Mouse (Mus musculus) adrenal gland, postnatal 4 days (tissue): ENCODE data around the gene Tbx6. TPM values are rescaled to one million over a fixed set of nuclear protein-coding genes. Genes with fewer than 3 reads are reported as not detected.
A peak's percentile ranks its signal among the peaks of the same experiment; 100 is the strongest.
"Not testable (repeated sequence)": the region's sequence is repeated elsewhere in the genome, so short reads cannot be mapped to it uniquely, and the experiment has no call there.

Source experiments
- DNase-seq, 2 experiments: peaks; one replicate each; pipeline ENCODE4 v3.0.0; 2021 to 2022; ENCODE audit warnings: low spot score in 2 of 2, mixed read lengths in 2 of 2
- total RNA-seq, 2 experiments: library from RNA; stranded (reverse); gene quantifications; 2 replicates each; pipeline ENCODE4 v1.2.3; 2021

Gene Tbx6
- total RNA-seq, 2 experiments from 2014 or later: 0.65 to 0.90 TPM

GRCm38 (mm10) chr7:126766201-126766600 lies 15.1 kb upstream of the Tbx6 start, which contains the start of gene Gdpd3:
TSS of gene Gdpd3 (plus strand) at chr7:126766334.
- no peak for DNase-seq

- no peak for DNase-seq
Observed at GRCm38 (mm10) chr7:126767001-126767400, 14.3 kb upstream of the Tbx6 start.

GRCm38 (mm10) chr7:126770784-126771183 lies 10.5 kb upstream of the Tbx6 start:
- no peak for DNase-seq

- DNase-seq: no peak
Observed at GRCm38 (mm10) chr7:126773351-126773750, 7.9 kb upstream of the Tbx6 start.

GRCm38 (mm10) chr7:126774463-126774862 lies 6.8 kb upstream of the Tbx6 start:
- DNase-seq: no peak

GRCm38 (mm10) chr7:126775185-126775977 lies 5.9 kb upstream of the Tbx6 start:
- no peak for DNase-seq

DNA sequence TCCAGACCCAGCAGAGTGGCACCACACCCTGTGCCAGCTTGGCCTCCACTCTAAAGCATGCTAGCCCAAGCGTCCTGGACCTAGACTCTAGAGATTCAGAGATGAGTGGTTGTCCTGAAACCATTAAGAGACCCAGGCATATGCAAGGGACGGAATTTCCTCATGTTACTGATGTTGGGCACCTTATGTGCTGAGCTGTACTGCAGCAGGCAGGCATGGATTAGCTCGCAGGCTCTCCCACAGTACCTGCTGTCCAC lies 5.4 kb upstream of the Tbx6 start:
- DNase-seq: no peak

DNA sequence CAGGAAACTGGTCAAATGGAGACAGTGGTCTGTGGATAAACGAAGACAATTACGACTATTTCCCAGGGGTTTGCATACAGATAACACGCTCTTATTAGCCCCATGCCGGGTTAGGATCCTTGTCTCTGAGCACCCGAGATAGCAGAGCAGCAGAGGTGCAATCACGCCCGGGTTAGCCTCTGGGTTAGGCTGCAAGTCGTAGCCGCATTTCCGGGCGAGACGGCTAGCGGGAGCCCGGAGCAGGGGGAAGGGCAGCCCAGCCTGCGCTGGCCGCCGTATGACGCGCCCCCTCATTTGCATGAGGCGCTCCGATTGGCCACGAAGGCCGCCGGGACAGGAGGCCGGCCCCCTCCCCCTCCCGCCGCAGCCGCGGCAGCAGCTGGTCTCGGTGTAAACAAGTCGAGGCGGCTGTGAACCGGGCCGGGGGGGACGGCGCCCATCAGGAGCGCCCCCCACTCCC lies 4.7 kb upstream of the Tbx6 start, which contains the start of gene Ypel3:
TSS of gene Ypel3 (plus strand) at position 358 of the 460 bp plus-strand sequence.
- peak; percentile 89 to 90 for DNase-seq

DNA sequence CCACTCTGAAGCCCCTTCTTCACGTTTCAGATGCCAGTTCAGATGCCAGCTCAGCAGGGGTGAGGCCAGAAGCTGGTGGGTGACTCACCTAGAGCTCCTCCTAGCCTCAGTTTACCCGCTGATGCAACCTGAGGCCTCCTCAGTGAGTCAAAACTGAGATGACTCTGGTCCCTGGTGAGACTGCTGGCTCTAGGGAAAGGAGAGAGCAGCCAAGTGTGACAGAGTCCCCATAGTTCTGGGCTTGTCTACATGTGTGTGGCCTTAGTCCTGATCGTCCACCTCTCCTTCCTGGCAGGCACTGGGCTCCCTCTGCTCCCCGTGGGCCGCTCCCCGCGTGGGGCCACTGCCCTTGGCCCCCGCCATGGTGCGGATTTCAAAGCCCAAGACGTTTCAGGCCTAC lies 3.8 kb upstream of the Tbx6 start:
- no peak for DNase-seq

DNA sequence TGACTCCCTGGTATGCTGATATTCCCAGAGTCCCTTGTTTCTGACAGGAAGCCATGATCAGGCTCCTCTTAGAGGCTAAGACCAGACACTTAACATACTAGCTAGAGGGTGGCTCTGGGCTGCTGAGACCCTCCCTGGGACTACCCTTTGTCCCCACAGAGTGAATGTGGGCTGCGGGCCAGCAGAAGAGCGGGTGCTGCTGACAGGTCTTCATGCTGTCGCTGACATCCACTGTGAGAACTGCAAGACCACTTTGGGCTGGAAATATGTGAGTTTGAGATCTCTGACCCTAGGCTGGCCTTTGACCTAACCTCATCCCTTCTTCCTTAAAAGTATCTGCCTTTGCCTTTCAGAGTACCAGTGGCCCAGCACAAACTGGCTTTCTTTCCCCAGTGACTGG lies 3.1 kb upstream of the Tbx6 start:
- DNase-seq: no peak

DNA sequence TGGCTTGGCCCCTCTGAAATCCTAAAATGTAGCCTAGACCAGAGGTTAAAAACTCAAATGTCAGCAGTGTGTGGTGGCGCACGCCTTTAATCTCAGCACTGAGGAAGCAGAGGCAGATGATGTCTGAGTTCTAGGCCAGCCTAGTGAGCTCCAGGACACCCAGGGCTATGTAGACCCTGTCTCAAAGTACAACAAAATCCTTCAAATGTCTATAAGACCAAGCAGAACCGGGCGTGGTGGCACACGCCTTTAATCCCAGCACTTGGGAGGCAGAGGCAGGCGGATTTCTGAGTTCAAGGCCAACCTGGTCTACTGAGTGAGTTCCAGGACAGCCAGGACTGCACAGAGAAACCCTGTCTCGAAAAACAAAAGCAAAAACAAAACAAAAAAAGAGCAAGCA lies 2.2 kb upstream of the Tbx6 start:
- not testable (repeated sequence) for DNase-seq

- peak; percentile 74 to 76 for DNase-seq
Observed at GRCm38 (mm10) chr7:126779983-126780970, 1.0 kb upstream of the Tbx6 start.

GRCm38 (mm10) chr7:126781661-126782370 lies 533 bp downstream of the Tbx6 start:
- DNase-seq: no peak

DNA sequence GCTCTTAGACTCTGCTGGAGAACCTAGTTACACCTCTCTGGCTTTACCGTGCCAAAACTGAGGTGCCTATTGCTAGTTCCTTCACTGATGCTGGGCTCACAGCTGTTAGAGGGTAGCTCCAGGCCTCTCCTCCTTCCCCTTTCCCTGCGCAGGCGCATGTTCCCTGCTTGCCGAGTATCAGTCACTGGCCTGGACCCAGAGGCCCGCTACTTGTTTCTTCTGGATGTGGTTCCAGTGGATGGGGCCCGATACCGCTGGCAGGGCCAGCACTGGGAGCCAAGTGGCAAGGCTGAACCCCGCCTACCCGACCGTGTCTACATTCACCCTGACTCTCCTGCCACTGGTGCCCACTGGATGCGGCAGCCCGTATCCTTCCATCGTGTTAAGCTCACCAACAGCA lies 1.4 kb downstream of the Tbx6 start:
- no peak for DNase-seq

DNA sequence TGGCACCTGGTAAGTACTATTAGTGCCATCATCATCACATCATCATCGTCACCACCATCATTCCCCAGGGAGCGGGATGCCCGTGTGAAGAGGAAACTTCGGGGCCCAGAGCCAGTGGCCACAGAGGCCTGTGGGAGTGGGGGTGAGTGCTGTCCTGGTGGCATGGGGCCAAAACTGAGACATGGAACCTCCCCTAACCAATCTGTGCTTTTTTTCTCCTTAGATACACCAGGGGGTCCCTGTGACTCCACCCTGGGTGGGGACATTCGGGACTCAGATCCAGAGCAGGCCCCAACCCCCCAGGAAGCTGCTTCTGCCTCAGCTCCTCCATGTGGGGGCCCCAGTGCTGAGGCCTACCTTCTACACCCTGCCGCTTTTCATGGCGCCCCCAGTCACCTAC lies 3.2 kb downstream of the Tbx6 start:
- no peak for DNase-seq

GRCm38 (mm10) chr7:126785056-126785455 lies 3.8 kb downstream of the Tbx6 start:
- no peak for DNase-seq

DNA sequence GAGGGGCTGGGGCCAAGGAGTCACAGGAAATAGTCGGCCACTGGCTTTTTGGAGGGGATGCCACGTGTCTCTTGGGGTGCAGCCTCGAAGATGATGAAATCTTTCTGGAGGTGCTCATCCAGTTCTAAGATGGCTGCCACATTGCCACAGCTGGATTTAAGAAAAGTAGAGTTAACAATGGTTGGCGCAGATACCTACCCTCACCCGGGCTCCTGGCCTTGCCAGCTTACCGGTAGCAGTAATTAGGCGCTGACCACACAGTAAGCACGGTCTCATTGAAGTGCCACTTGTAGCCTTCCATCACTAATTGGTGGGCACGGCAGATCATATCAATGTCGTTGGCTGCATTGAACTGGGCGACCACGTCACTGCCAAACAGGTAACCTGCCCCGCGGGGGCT lies 4.9 kb downstream of the Tbx6 start:
- DNase-seq: no peak

DNA sequence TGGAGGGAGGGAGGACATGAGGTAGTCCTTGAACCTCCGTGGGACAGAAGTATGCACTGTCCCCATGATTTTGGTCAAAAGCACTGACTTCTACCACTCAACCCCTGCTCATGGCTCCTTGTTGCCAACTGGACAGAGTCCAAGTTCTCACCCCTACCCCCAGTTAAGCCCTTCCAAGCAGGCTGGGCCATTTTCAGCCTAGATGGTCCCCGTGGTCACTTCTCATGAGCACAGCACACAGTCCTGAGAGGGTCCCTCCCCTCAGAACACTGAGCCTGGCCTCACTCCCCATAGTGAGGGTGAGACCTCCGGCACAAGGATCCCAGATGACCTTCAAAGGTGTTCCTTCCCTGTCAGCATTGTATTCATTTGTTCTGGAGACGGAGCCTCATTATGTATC lies 7.9 kb downstream of the Tbx6 start:
- DNase-seq: no peak

DNA sequence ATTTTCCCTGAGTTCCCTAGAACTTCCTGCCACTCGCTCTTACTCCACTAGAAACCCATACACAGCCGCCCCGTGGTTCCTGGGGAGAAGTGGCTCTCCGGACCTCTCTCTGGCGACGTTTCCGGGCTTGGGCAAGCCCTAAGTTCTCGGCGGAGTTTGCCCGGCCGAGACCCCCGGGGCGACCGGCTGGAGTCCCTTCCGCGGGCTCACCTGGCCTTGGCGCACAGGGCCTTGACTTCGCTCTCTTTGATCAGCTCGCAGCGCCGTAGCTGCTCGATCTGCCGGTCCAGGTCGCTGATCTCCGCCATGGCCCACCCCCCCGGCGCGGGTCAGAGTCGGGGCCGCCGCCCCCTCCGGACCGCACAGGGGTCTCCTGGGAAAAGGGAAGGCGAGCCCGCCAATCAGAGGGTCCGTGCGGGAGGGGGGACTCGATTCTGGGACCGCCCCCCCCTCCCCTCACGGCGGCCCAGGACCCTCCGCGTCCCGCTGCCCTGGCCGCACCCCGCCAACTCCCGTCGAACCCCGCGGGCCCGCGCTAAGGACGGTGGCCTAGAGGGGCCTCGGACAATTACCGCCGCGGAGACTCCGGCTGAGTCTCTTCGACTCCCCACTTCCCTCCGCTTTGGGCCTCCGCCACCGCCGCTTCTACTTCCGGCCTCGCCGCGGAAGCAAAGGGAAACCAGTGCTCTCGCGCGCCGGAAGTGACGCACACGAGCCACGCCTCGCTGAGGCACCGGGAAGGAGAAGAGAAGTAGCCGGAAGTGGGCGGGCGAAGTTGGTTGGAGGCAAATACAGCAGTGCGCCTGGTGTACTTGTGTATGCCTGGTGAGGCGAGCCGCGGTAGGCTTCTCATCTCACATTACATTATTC lies 10.8 kb downstream of the Tbx6 start, which contains the start of gene Ppp4c:
TSS of gene Ppp4c (minus strand) at position 646 of the 870 bp plus-strand sequence.
- DNase-seq: peak; percentile 86 to 93

DNA sequence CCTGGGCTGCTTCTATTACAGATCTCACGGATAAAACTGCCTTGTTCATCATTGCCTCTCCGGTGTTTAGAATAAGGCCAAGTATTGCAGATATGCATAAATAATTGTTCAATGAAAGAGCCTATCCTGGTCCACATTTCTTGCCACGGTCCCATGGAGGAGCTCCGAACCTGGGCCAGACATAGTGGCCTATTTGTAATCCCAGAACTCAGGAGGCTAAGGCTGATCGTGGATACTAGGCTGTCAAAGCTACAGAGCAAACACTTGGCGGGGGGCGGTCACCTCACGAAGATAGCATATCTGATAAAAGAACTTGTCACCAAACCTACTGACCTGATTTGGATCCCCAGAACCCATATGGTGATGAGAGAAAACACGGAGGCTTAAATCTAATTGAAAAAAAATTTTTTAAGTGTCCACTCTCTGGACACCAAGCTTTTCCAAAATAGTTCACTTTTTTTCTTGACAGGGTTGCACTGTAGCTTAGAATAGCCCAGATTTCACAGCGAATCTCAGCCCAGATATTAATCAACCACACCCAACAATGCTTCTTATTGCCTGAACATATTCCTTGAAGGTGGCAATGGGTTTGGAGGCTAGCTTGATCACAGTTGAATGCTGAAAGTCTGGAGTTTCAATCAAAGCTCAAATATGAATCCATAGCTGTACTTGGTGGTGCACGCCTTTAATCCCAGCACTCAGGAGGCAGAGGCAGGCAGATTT lies 11.6 kb downstream of the Tbx6 start:
- DNase-seq: no peak
